Mouse (Mus musculus) thymus, postnatal 10 days (tissue): ENCODE measurements around the gene Hook2.

Source experiments
- DNase-seq, 2 experiments: peaks; one replicate each; pipeline ENCODE4 v3.0.0; 2021; ENCODE audit warnings: low spot score in 2 of 2

The Hook2 gene

GRCm38 (mm10) chr8:84987388-84987787 lies 3.0 kb upstream of the Hook2 start:
- no peak for DNase-seq

GRCm38 (mm10) chr8:84987903-84988302 lies 2.5 kb upstream of the Hook2 start:
- DNase-seq = no peak

GRCm38 (mm10) chr8:84989311-84989731 lies 1.1 kb upstream of the Hook2 start:
- no peak for DNase-seq

GRCm38 (mm10) chr8:84989810-84990209 lies 593 bp upstream of the Hook2 start:
- peak; percentile 85 to 91 for DNase-seq

- DNase-seq = peak in 1 of 2 experiments; percentile 64
These were observed 433 bp downstream of the Hook2 start for GRCm38 (mm10) chr8:84990836-84991235.

GRCm38 (mm10) chr8:84994375-84994774 lies 4.0 kb downstream of the Hook2 start:
- no peak for DNase-seq

- no peak for DNase-seq
These were observed 5.3 kb downstream of the Hook2 start for GRCm38 (mm10) chr8:84995680-84996079.

GRCm38 (mm10) chr8:84996978-84997377 lies 6.6 kb downstream of the Hook2 start:
- DNase-seq = no peak

- DNase-seq = peak; percentile 90 to 98
These were observed 7.4 kb downstream of the Hook2 start for GRCm38 (mm10) chr8:84997649-84998295.

GRCm38 (mm10) chr8:85007686-85008085 lies 17.3 kb downstream of the Hook2 start:
- DNase-seq = peak in 1 of 2 experiments; percentile 57

- no peak for DNase-seq
These were observed 20.8 kb downstream of the Hook2 start for GRCm38 (mm10) chr8:85011242-85011641.

GRCm38 (mm10) chr8:85013230-85013840 lies 22.9 kb downstream of the Hook2 start:
- peak; percentile 72 to 86 for DNase-seq

- DNase-seq = no peak
These were observed 24.0 kb downstream of the Hook2 start, which contains the start of gene Best2 for GRCm38 (mm10) chr8:85014431-85014830. TSS of gene Best2 (minus strand) at chr8:85014531.

GRCm38 (mm10) chr8:85016724-85017123 lies 26.3 kb downstream of the Hook2 start:
- DNase-seq = no peak

- no peak for DNase-seq
These were observed 26.8 kb downstream of the Hook2 start for GRCm38 (mm10) chr8:85017209-85017608.

- DNase-seq = no peak
These were observed 31.2 kb downstream of the Hook2 start for GRCm38 (mm10) chr8:85021514-85022055.

- DNase-seq = no peak
These were observed 33.4 kb downstream of the Hook2 start for GRCm38 (mm10) chr8:85023846-85024245.

- DNase-seq = peak; percentile 73 to 78
These were observed 34.9 kb downstream of the Hook2 start, which contains the start of gene Asna1 for GRCm38 (mm10) chr8:85025098-85025932. TSS of gene Asna1 (minus strand) at chr8:85025281.

- DNase-seq = peak; percentile 89
These were observed 36.5 kb downstream of the Hook2 start, which contains the start of gene Trir for GRCm38 (mm10) chr8:85026670-85027515. TSS of gene Trir (plus strand) at chr8:85026823.

- DNase-seq = no peak
These were observed 37.1 kb downstream of the Hook2 start for GRCm38 (mm10) chr8:85027516-85027855.

- DNase-seq = no peak
These were observed 37.5 kb downstream of the Hook2 start for GRCm38 (mm10) chr8:85027922-85028321.
